Mouse (Mus musculus): ENCODE measurements around the gene Apba1.

Apba1 gene

DNA sequence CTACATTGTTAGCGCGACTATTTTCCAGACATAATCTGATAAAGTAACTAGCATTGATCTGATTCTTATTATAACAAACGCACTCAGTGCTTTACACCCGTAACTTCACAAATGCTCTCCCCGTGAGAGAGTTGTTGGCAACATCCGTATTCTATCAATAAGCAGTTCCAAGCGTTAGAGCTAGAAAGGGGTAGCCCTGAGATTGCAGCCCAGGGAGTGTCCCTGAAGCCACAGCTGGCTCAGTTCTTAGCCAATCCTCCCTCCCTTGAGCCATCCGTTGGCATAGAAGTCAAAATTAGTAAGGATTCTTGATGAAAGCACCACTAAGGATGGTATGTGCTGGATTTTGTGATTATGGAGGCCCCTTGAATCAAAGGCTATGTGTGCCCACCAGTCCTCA is 48.7 kb downstream of the Apba1 start:
- DNase-seq, result no peak

DNA sequence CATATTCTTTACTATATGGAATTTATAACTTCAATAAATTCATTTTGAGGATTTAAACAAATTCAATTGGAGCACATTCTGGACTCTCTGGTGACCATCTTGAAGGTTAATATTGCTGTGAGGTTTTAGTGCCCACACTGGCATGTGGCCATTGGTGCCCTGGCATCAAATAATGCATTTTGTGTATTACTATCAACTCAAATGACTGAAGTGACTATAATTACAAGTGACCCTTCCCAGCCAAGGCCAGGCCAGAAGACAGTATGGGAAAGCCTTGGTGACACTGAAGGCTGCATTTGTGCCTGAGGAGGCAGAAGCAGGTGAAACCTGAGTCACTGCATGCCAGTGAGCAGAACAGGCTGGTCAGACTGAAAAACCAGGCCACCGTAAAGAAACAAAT is 50.5 kb downstream of the Apba1 start:
- no peak for DNase-seq

DNA sequence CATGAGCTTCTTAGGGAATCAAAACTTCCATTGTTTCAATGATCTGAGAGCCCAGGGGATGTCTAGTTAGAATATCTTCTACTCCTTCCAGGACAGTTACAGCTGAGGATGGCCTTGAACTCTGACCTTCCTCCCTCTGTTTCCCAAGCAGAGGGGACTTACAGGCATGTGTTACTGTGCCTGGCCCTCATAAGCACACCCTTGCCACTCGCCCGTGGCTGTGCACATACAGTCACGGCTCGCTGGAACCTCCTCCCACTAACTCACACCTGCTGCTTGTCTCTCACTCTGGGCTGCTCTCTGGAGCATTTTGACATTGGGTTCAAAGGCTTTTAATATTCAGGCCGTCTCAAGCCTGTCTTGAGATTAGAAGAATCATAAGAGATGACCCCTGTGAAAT is 51.8 kb downstream of the Apba1 start:
- no peak for DNase-seq

DNA sequence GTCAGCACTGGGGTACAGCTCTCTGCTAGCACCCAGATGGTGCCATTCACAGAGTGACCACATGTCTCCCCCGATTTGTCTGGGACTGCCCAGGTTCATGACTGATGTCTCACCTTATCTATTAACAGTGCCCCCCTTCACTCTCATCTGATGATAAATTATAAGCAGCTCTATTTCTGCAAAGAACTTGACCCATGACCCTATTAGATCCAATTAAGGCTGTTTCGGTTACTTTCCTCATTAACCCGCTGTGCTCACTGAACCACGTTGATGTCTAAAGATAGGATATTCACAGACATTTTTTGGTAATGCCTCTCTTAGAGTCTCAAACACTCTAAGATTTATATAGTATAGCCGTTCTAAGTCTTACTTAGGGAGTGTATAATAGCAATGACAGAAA is 52.3 kb downstream of the Apba1 start:
- no peak for DNase-seq

DNA sequence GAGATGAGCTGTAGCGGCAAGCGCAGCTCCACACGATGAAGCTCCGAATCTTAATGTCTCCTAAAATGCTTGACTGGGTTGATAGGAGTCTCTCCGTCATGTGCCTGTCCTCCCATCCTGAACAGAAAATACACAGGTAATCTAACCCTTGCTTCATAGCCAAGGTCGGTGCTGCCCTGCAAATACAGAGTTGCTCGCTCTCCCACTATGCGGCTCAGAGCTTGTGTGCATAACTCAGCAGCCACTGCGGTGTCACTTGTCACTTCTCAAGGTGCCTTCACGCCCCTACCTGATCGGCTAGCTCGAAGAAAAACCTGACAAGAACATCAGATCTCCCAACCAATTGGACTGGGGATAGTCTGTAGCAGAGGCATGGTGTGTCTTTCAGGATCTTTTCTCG is 58.1 kb downstream of the Apba1 start:
- no peak for DNase-seq

DNA sequence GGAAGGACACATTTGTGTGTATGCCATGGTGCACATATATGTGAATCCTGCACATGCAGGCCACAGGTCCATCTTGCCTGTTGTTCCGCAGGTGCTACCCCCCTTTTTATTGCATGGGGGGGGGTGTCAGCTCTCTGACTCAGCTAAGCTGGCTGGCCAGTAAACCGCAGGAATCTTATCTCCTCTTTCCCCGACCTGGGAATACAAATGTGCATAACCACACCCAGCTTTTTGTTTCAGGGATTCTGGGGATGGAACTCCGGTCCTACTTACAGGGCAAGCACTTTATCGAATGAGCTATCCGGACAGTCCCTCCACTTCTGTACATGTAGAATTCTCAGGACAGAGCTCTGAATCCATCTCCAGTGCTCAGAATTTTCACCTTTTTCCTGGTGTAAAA is 58.5 kb downstream of the Apba1 start:
- DNase-seq, result no peak

DNA sequence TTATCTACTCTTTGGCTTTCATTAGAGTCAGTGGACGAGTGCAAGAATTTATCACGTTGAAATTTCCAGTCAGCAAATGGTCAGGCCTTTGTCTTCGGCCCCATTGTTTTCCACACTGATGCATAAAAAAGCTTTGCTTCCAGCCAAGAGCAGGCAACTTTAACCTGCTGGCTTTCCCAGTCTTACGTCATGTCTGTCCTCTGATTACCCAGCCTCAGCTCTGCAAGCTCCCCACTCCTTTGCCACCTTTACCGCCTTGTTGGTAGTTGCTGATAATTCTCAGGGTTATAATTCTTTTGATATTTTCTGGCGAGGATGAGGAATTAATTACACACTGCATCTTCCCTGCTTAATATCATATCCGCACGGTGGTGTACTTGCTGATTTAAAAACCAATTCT is 61.2 kb downstream of the Apba1 start:
- no peak for DNase-seq

DNA sequence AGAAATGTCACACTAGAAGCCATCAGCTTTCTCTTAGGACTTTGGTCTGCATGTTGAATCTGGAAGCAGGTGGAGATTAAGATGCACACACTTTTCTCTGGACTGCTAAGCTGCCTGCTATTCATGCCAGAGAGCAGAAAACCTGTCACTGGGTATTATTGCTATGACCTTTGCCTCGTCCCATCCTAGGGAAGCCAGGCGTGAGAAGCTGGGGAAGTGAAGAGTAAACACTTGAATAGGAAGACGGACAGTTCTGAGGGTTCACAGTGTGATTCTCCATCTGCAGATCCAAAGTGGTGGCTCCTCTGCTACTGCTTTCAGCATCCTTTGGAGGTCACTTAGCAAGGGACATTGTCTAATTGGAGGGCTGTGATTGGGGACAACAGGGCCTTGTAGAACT is 63.8 kb downstream of the Apba1 start:
- no peak for DNase-seq

DNA sequence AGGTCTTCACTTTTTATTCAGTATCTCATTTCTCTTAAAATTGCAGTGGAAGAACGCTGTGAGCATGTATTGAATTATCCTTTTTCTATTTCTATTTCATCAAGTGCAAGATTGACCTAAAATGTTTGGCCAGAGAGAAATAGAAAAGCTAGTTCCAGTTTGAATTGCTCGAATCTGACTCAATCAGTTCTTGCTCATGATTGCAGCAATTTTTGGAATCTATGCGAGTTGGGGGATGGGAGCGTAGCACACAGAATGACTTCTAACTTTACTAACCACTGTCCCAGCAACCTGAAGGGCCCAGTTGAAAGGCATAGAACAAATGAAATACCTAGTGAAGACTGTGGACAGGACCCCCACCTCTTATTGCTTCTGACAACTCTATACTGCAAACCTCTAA is 64.8 kb downstream of the Apba1 start:
- no peak for DNase-seq

DNA sequence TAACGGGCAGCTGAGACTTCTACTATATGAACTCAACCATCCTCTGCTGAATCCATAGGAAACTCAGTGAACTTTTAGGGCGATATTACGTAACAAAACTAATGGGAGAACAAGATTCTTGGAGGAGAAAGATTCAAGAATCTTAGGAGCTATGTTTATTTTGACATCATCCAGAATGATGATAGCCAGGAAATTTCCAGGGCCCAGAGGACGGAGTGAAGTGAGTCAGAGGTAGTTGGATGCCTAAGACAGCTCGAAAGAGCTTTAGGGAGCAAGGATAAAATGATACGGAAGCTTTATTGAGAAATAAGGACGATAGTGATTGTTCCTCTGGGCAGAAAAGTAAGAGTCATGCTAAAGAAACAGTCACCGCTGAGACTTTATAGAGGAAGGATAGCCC is 67.6 kb downstream of the Apba1 start:
- no peak for DNase-seq

DNA sequence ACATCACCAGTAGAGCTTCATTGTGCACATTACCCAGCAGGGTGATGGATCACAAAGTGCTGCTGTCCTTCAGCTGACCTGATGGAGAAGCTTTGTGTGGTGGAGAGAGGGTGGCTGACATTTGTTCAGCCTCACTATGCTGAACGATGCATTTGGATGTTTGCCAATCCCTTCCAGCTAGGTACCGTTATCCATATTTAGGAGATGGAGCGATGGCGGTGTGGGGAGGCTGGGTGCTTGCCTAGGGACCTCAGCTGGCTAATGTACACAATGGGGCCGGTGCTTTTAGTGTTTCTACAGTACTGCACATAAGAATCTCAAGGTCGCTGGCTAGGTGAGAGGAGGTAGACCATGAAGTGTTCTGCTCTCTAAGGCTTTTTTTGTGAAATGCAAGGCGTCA is 72.1 kb downstream of the Apba1 start:
- no peak for DNase-seq

DNA sequence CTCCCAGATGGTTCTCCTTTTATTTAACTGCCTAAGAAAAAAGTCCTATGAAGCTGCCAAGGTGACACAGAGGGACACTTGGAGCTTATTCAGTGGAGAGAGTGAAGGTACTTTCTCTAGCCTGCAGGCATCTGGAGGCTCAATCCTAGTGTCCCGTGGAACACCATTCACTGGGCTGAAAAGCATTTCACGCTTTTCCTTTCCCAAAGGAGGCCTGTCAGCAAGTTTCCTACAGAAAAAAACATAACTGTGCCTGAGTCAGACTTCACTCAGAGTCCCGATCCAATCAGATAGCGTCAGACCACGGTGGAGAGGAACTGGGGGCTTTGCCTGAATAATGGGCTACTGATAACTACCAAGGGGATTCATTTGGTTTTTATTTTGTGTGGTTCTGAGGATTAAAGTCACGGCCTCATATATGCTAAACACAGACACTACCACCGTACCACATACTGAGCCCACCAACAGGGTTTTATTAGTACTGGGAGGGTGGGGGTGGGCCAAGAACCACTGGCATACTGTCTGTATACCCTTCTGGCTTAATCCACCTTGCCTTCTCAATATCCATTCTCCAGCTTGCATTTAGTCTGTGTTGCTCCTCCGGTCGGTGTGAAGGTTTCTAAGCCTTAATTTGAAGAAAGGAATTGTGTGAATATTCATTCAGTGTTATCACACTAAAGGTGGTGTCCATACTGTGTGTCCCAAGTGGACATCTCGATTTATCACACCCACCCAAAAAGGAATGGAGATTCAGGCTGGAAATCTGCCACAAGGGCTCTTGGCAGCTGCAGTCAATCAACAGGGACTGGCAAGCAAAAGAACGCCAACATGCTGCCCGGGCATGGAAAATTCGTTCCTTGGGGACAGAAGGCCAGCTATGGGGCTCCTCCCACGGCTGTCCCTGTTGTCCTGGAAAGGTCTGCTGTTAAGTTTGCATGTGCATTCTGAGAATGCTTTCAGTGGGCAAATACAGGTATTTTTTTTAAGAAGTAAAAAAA is 75.3 kb downstream of the Apba1 start:
- DNase-seq, result no peak

DNA sequence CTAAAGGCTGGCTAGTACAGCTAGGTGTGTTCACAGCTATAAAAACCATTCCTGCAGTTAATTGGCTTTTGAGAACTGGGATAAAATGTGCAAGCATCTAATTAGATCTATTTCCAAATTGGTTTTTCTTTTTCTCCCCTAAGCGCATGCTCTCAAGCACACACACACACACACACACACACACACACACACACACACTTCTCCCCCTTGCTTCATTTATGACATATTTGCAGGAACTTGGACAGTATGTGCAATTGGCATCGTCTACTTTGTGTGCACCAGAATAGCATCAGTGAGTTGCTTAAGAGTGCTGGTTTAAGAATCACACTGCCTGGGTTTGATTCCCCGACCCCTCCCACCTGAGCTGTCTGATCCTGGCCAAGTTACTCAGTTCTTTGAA is 76.0 kb downstream of the Apba1 start:
- no peak for DNase-seq

DNA sequence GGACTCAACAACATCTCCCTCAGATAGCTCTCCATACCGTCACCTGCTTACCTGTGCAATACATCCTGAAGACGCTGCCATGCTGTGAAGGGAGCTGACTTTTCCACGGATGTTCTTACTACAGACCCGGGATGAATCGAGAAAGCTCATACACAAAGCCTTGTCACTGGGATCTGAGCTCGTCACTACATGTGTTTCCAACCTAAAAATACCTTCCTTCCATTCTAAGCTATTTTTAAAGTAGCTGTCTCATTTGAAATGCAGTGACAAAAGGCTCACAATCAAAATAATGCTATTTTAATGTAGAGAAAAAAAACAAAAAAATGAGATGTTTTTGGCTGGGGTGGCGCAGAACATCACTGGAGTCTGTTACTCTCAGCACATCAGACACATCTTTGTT is 97.1 kb downstream of the Apba1 start:
- no peak for DNase-seq

DNA sequence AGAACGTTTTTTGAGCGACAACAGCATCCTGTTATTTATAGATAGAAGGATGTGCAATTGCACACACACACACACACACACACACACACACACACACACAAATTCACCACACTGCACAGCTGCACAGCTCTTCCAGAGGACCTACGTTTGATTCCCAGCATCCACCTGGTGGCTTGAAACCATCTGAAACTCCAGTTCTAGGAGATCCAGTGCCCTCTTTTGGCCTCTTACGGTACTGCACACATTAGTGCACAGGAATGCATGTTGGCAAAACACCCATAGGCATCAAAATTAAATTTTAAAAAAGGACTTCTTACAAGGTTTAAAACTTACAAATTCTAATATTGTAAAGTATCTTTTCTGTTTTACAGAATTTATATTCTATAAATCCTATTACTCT is 99.4 kb downstream of the Apba1 start:
- DNase-seq, result no peak

DNA sequence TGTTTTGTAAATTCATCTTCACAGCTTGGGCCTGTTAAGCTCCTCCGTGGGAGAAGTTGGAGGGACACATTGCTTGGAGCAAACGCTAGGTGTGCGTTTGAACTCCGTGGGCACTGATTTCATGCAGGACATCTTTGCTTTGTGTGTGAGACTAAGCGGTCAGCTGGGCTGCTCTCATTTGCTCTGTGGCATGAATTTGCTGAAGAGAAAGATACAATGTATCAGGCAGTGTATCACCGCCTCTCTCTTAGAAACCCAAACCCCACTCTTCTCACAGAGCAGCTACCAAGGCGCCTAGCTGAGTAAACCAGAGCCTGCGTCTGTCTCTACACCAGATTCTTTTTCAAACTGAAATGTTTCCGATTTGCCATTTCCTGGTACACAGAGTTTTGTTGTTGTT is 100.1 kb downstream of the Apba1 start:
- no peak for DNase-seq

DNA sequence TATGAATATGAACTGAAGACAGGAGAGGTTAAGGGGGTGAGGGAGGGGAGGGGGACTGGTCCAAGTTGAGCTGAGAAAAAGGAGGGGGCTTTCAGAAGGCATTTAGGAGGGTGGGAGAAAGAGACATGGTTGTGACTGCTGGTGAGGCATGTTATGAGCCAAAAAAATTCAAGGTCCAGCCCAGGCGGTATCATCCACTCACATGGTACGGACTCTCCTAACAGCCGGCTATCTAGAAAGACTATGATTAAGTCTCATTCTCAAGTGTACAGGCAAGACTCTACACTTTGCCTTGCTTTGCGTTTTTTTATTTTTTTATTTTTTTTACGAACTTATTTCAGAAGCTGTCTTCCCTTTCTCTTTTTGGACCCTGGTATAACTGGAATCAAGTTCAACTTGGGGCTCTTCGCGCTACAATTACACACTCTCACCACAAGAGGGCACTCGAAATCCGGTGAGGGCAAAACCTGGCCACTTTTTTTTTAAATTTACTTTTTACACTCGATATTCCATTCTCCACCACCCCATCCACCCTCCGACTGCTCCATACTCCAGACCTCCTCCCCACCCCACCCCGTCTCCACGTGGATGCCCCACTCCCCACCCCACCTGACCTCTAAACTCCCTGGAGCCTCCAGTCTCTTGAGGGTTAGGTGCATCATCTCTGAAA is 101.6 kb downstream of the Apba1 start:
- peak in 1 of 2 experiments; percentile 51 for DNase-seq

DNA sequence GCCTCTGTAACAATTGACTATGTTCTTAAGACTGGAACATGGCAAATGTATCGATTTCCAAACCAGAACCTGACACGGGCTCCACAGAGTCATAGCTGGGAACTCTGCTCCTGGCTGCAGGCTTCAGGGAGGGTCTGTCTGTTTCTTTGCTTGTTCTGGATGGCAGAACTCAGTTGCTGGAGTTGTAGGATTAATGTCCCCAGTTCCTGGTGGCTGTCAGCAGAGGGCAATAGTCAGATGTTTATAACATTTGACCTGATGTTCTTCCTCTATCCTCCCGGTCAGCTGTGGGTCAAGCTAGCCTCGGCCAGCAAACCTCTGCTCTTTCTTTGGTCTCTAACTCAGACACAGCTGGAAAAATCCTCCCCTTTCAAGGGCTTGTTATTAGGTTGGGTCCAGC is 104.0 kb downstream of the Apba1 start:
- no peak for DNase-seq

DNA sequence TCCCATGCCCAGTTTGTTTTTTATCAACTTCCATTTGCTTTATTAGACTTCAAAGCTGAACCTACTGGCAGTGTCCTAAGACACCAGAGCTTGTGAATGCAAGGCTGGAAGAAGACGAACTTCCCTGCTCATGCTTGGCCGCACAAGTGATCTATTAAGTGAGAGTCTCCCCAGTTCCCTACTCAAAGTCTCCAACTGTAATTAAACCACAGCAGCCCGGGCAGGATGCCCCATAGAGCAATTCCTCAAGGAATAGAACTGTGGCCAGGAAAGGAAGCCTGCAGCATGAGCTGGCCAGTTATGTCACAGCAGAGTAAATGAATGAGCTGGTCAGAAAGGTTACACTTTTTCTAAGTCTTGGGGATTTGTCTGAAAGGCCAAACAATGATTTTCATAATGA is 105.3 kb downstream of the Apba1 start:
- peak; percentile 30 to 60 for DNase-seq

DNA sequence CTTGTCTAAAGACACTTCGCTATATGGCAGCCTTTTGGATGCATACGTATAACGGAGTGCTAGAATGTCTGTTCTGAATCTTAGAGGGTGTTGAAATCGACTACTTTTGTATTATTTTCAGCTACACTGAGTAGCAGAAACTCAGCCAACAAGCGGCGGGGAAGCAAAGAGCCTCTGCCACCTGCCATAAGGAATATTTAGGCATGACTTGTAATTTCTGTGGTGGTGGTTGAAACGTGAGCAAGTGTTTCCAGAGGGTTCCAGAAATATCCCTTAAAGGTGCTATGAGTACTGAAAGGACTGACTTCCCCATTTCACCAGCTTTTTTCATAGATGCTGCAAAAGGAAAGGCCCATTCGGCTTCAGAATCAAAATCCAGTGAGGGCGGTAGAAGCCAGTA is 107.4 kb downstream of the Apba1 start:
- no peak for DNase-seq

DNA sequence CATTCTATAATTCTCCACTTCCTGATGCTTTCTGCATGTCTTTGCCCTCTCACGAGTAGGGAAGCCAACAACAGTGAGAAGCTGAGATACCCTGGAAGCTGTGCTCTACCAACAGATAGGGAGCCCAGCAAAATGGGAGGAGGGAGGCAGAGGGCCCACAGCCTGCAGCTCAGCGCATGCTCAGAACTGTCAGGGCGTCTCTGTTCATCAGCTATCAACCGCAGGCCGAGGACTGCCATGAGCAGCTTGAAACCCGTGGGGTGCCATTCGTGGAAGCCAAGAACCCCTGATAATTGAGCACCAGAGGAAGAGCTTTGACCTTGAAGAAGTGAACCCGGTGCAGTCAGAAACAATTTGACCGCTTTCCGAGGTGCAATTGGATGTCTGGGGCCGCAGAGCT is 108.4 kb downstream of the Apba1 start:
- no peak for DNase-seq

DNA sequence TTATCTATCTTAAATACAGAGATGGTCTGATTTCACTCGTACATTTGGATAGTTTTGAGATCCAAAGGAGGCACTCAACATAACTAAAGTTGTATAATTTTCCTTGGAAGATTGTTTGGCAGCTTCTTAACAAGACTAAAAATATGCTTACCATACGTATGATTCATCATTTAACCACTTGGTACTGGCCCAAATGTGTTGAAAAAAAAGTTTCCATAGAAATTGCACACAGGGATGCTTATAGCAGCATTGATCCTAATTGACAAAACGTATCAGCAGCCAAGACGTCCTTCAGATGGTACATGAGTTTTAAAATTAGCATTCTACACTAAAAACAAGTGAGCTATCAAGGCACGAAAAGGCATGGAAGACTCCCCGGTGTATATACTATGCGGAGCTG is 108.9 kb downstream of the Apba1 start:
- DNase-seq, result no peak

DNA sequence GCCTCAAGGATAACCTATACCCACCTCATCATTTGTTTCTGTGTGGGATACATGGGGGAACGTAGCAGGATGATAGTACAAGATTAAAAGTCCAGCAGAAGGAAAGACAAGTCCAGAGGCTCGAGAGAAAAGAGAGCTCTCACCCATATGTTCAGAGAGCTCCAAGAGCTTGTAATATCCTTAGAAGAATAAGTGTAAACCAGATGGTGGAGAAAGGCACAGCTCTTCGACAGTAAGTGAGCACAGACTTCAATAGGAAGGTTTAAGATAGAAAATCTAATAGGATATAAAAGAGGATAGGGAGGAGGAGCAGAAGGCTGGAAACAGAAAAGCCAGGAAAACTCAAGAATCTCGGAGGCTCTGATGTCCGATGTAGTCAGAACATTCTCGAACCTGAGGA is 115.8 kb downstream of the Apba1 start:
- no peak for DNase-seq

DNA sequence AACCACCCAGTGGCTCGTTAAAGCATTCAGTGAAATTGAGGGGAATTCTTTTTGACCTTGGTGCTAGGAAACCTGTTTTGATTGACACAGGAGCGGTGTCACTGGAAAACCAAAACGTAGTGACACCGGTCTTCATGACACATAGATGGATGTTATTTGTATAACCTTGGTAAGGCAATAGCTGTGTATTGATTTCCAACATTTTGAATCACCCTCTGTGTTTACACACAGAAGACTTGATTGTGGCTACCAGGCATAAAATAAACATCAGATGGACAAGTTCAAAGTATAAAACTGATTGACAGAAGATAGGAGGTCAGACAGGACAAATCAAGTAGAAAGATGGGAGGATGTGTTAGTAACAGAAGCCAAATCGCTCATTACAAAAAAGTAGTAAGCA is 117.1 kb downstream of the Apba1 start:
- DNase-seq, result no peak

DNA sequence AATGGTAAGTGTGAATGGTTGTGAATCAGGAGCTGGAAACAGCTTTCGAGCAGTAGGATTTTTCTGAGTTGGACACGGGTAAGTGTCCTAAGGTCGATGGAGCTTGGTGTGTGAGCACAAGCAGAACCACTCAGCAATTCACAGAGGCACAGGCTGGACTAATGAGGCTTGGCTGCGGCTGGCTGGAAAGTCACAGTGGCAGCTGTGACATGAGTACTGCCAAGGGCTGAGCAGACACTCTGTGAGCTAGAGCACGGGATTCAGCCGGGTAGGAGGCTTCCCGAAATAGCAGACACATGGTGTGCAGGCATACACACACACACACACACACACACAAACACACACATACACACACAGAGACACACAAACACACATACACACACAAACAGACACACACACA is 121.2 kb downstream of the Apba1 start:
- peak; percentile 22 to 73 for DNase-seq

Data from lung, postnatal 4 days (tissue).